Mouse (Mus musculus) erythroblast, adult 5-6 weeks (primary cell): ENCODE measurements around the gene St6gal1. TPM values are rescaled to one million over a fixed set of nuclear protein-coding genes. Genes with fewer than 3 reads are reported as not detected.

Experiments used
- ATAC-seq: replicated peaks from 2 replicates; pipeline ENCODE4 v1.8.0; 2016; ENCODE audit warnings: moderate number of reproducible peaks, mild to moderate bottlenecking, moderate TSS enrichment, inconsistent platforms; ENCODE audit not compliant: poor library complexity, low FRiP score, severe bottlenecking
- total RNA-seq, 2 experiments: library from RNA; stranded (forward) in 1 of 2; stranded (reverse) in 1 of 2; fragments of 150-400 nt in 1 of 2; fragments of 200-764, 138-1000 nt in 1 of 2; gene quantifications; 2 replicates each; pipeline versions ENCODE4 v1.2.3 to v1.2.4; 2015 to 2017; ENCODE audit warnings: low replicate concordance in 2 of 2

The St6gal1 gene
- total RNA-seq, 2 experiments from 2014 or later, result 0.77 to 1.4 TPM

DNA sequence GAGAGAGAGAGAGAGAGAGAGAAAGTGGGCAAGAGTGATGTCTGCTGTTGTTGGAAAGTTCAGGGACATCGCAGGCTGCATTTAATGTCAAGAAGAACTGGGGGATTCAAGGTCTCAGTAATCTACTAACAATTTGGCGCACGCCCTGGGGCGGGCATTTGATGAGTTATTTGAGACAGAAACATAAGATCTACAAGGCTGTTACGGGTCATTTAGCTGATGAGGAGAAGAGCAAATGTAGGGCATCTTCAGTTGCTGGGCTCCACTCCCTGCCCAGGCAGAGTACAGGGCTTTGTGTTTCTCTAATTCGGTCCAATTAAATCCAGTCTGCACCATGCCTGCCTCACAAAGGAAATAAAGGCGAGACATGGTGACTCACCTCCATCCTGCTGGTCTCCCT, 19.9 kb downstream of the St6gal1 start:
- no peak for ATAC-seq

- no peak for ATAC-seq
Observed at GRCm38 (mm10) chr16:23249285-23249684, 24.7 kb downstream of the St6gal1 start.

DNA sequence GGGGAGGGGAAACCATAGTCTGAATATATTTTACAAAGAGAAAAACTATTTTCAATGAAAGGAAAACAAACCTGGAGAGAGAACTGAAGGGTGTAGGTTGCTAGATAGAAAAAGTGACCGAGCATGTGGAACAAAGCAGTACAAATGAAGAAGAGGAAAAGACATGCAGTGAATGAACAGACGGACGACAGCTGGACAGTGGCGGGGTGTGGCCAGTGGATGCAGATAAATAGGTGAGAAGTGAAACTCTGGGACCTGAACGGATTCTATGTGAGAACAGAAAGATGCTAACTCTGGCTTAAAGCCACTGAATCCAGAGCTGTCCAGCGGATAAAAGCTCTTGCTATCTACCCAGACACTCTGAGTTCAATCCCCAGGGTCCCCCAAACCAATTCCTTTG, 25.2 kb downstream of the St6gal1 start:
- no peak for ATAC-seq

DNA sequence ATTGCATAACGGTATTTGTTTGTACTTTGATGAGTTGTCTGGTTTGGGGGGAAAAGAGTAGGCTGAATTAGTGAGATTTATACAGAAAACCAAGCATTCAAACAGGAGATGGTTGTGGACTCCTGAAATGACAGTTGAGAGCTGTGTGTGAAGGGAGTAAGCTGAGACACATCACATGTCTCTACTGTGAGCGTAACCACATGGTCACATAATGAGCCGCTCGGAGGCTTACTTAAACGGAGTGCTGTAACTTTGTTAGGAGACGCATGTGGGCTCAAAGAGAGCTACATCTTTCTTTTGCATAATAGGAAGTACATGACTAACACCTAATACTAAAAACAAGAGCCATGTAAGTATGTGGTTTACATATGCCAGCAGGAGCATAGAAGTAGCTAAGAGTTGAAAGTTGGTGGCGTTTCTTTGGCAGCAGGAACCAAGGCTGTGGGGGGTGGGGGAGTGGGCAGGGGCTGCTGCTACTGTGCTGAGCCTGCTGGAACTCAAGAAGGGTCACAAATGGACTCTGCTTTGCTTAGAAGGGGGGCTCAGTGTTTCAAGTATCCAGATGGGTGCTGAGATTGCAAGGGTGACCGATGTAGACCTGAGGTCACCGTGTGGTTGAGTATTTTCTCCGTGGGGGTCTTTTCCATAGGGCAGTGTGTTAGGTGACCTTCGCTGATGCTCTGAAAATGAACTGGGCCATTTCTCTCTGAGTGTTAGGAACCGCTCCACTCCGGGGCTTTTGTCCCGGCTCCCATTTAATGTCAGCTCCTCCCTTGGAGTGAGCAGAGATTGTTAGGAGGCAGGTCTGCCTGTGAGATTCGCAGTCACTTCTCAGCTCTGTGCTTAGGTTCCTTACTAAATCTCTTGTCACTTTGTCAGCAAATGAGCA, 26.3 kb downstream of the St6gal1 start:
- ATAC-seq, result no peak

DNA sequence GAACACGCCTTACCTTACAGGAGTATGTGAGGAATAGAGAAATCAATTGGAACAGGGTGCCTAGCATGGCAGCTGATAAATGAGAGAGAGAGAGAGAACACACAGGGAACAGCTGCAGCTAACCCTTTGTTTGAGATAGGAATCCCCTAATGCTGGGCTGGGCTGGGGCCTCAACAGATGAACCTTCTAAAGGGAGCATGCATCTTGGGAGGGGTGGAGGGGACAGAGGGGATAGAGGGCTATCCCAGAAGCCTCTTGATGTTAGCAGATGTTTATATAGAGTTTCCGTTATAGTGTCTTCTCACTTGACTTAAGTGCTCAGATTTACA, 26.9 kb downstream of the St6gal1 start:
- no peak for ATAC-seq

GRCm38 (mm10) chr16:23253620-23254019, 29.1 kb downstream of the St6gal1 start:
- ATAC-seq, result no peak

- ATAC-seq, result no peak
Observed at GRCm38 (mm10) chr16:23254062-23254461, 29.5 kb downstream of the St6gal1 start.

GRCm38 (mm10) chr16:23256638-23257037, 32.1 kb downstream of the St6gal1 start:
- ATAC-seq, result no peak

- ATAC-seq, result no peak
Observed at GRCm38 (mm10) chr16:23258429-23258822, 33.9 kb downstream of the St6gal1 start.

- no peak for ATAC-seq
Observed at GRCm38 (mm10) chr16:23258823-23259457, 34.4 kb downstream of the St6gal1 start.

DNA sequence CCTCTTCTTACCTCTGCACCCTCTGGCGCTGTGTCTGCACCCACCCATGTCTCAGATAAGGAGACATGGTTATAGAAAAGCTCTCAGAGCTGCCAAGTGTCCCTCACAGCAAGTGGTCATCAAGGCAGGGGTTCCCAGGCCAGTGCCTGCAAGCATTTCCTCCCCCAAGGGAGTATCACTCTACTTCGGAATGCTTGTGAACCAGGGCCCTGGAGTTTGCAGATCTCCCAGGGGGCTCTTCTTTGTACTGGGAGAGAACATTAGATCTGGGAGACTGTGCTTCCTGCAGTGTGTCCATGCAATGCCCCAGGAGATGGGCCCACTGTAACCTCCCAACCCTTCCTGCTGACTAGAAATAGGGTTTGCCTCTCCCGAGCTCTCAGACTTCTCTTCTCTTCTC, 35.0 kb downstream of the St6gal1 start:
- no peak for ATAC-seq

DNA sequence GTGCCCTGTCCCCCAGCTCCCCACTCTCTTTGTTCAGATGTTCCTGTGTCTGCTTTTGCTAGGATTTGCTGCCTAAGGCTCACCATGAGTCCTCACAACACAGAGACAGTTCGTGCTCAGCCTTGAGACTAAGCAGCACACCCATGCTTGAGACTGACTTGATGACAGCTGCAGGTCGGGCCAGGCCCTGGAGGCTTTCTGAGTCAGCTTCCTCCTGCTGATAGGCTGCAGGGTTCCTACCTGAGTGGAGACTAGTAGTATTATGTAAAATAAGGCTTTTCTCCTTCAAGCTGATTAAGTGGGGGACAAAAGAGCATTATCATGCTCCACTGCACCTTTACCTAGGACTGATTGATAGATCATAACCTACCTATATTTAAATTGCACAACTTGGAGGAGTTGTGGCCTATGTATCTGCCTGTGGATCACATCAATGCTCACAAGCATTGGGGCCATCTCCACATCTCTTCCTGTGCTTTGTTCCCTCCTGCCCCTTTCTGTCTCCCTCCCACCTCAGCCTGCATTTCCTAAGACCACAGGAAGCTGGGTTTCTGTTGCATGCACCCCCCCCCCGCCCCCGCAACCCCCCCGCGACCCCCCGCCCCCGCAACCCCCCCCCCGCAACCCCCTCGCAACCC, 37.7 kb downstream of the St6gal1 start:
- no peak for ATAC-seq

- ATAC-seq, result no peak
Observed at GRCm38 (mm10) chr16:23262846-23263245, 38.3 kb downstream of the St6gal1 start.

GRCm38 (mm10) chr16:23264999-23265398, 40.5 kb downstream of the St6gal1 start:
- no peak for ATAC-seq

DNA sequence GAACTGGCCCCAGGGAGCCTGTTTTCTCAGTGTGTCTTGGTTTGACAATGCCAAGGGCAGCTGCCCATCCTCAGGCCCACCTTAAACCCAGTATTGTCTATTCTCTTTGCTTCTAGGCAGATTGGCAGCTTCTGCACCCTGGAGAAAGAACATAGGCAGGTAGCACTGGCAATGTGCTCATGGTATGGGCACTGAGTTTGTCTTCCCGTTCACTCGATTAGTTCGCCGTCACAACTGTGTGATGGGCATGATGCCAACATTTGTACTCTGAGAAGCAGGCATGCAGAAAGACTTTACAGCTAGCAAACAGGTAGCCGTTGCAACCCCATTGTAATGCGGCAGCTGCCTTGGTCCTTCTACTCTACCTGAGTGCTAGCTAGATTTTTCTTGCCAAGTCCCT, 40.9 kb downstream of the St6gal1 start:
- ATAC-seq, result no peak

DNA sequence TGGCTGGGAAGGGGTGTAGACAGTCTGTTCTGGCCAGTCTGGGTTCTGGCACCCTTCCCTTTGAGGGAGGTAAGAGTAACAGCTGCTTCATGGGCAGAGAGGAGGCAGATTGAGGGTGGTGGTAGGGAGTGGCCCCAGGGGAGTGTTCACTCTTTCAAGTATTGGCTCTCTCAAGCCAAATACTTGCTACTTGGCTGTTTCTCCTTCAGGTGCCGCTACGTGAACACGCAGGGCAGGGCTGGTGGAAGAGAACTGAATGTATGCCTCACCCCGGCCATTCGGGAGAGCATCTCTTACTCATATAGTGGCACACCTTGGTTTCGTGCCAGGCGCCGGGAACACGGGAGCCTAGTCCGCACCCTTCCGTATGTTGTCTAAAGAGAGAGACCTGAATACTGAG, 41.8 kb downstream of the St6gal1 start:
- no peak for ATAC-seq

DNA sequence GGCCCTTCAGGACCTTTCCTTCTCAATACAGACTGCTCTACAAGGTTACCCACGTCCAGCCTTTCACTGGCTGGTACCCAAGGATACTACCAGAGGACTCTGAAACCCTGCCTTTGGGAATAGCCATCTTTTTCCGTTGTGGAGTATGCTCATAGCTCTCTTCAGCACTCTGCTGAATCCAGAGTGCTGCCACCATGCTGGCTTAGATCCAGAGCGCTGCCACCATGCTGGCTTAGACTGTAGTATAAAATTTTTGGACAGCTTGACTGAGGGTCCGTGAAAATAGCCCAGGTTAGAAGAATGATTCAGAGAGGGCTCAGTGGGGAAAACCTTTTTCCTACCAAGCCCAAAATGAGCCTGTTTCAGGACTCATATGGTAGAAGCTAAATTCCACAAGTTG, 42.4 kb downstream of the St6gal1 start:
- no peak for ATAC-seq

- no peak for ATAC-seq
Observed at GRCm38 (mm10) chr16:23268231-23268630, 43.7 kb downstream of the St6gal1 start.

GRCm38 (mm10) chr16:23269056-23269983, 44.8 kb downstream of the St6gal1 start:
- no peak for ATAC-seq
